In the genomic region with DNA sequence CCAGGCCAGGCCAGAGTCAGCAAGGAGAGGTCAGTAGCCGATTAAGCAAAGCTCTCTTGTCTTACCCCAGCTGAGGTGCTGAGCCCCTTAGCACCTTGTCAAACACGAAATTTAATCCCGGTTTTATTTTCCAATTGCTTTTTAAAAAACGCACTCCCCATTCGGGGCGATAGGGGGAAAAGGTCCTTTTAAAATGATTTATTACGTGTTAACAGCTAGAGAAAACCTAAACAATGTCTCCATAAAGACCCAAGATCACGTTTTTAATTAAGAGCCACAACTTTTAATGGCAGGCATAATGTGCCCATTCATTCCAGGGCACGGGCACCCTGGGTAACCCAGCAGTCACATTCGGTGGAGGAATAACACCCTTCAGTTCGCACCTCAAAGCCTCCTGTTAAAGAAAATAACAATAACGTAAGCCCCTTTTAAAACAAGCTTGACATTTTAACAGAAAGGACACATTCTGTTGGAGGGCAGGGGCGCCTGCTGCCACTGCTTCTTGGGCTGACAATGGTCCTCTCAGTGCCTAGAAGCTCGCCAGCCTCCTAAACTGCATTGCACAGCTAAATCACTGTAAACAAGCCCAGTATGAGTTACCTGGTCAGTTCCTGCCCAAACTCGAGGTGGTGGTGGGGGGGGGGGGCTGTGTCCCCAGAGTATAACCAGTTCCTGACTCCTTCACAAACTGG, we compare ENCODE assay signal across 19 mouse cellular contexts.
DNase-seq lines count a peak whose midpoint lies in the region; TF ChIP-seq lines count a peak whose summit lies in the region.
"Had no signal": no experiment of that assay in that cellular context is flagged by ENCODE, and none has a peak within 500 bp of the region (broad histone marks: within the 10 kb centered on the region; RNA-seq: fewer than 3 reads in every experiment).

No protein-coding gene starts in this region.

- 26% methylated on average over 15 of the region's 15 CpGs for WGBS in limb, embryonic 10.5 days

- H3K4me3 ChIP-seq in limb, embryonic 10.5 days, result no peak overlapping the region
- H3K4me3 ChIP-seq: embryonic facial prominence, embryonic 13.5 days; forebrain, embryonic 12.5 days; gastrocnemius, adult 2 months; heart, embryonic 12.5 days; hindbrain, embryonic 12.5 days had no signal

- no peak for TF ChIP-seq CTCF in brain, embryonic 14.5 days (IDR thresholded peaks at IDR 0.05; ENCODE audit: borderline replicate concordance, extremely low read depth, insufficient read depth, insufficient read length)

- no peaks in the 10 kb centered on the region for H3K36me3 ChIP-seq in limb, embryonic 10.5 days
- H3K36me3 ChIP-seq: embryonic facial prominence, embryonic 13.5 days; forebrain, embryonic 12.5 days; heart, embryonic 12.5 days; hindbrain, embryonic 12.5 days had no signal

- peaks cover 85% of the 10 kb centered on the region for H3K27me3 ChIP-seq in limb, embryonic 10.5 days (ENCODE audit: low read depth, poor library complexity, severe bottlenecking)
- H3K27me3 ChIP-seq: hindbrain, embryonic 12.5 days; Patski had no signal

- peaks cover 35% of the 10 kb centered on the region for H3K4me1 ChIP-seq in limb, embryonic 10.5 days
- H3K4me1 ChIP-seq: heart, embryonic 12.5 days had no signal

- H3K27ac ChIP-seq in limb, embryonic 10.5 days, result peak overlapping the region; percentile 70
- H3K27ac ChIP-seq: embryonic facial prominence, embryonic 13.5 days; forebrain, embryonic 12.5 days; gastrocnemius, adult 2 months; hindbrain, embryonic 12.5 days had no signal

- H3K9me3 ChIP-seq in limb, embryonic 10.5 days (replicated peaks), result no peaks in the 10 kb centered on the region
- H3K9me3 ChIP-seq: embryonic facial prominence, embryonic 13.5 days; forebrain, embryonic 12.5 days; heart, embryonic 12.5 days; hindbrain, embryonic 12.5 days had no signal

- TF ChIP-seq POLR2A in brain, embryonic 14.5 days (IDR thresholded peaks at IDR 0.05; ENCODE audit: borderline replicate concordance, extremely low read depth, insufficient read depth, insufficient read length, poor library complexity, severe bottlenecking), result no peak

- DNase-seq in embryo, embryonic 11 days, result peak; percentile 25
- no peak for DNase-seq in embryo, embryonic 10 days (ENCODE audit: low spot score)
- DNase-seq in brain, embryonic 14.5 days (ENCODE audit: low read depth), result peak; percentile 68
- peak; percentile 50 for DNase-seq in limb, embryonic 10.5 days (ENCODE audit: low spot score)
- peak; percentile 17 for DNase-seq in mesoderm, embryonic 11.5 days (ENCODE audit: low read depth, low spot score)
- no peak for DNase-seq in kidney, adult 9 months
- no peak for DNase-seq in right cerebral cortex, postnatal 36 days (ENCODE audit: low spot score in 2 of 2)
- DNase-seq: adrenal gland, postnatal 14 days; cerebellum, adult 18-20 months; cerebellum, adult 9-11 months; cerebellum, postnatal 36 days; gastrocnemius, adult 2 months; gastrocnemius, postnatal 25 days; heart, postnatal 4 days had no signal

Comparison
In these comparisons a context has a peak if more than half of its experiments do, and no peak if none do; other contexts are left out.
1. DNase-seq: peak in embryo, embryonic 11 days (single experiment), brain, embryonic 14.5 days (single experiment), limb, embryonic 10.5 days (single experiment) and mesoderm, embryonic 11.5 days (single experiment); none in embryo, embryonic 10 days (single experiment), kidney, adult 9 months (single experiment) and right cerebral cortex, postnatal 36 days (0 of 2).